Mouse (Mus musculus) lung, embryonic 15.5 days (tissue): ENCODE measurements around the gene Cstb. TPM values are rescaled to one million over a fixed set of nuclear protein-coding genes. Genes with fewer than 3 reads are reported as not detected.

Experiments
- ATAC-seq: fragments of 200-750 bp; cut with Nextera tagmentation; 2 replicates; pipeline ENCODE4 v1.8.0; 2017; ENCODE audit warnings: moderate number of reproducible peaks, borderline replicate concordance; ENCODE audit not compliant: low FRiP score, low TSS enrichment; ENCODE audit errors: extremely low read depth
- H3K27ac ChIP-seq: fragments of 300-500 bp; sonication (generic); 2 replicates; pipeline ENCODE4 v1.5.1; 2015; ENCODE audit warnings: moderate library complexity, mild to moderate bottlenecking, inconsistent platforms
- H3K27me3 ChIP-seq: fragments of 300-500 bp; sonication (generic); 2 replicates; pipeline ENCODE4 v1.6.1; 2015; ENCODE audit warnings: inconsistent platforms
- H3K36me3 ChIP-seq: fragments of 300-500 bp; sonication (generic); 2 replicates; pipeline ENCODE4 v1.6.1; 2015; ENCODE audit warnings: inconsistent platforms
- H3K4me1 ChIP-seq: fragments of 300-500 bp; sonication (generic); 2 replicates; pipeline ENCODE4 v1.6.1; 2015; ENCODE audit warnings: inconsistent platforms
- H3K4me2 ChIP-seq: fragments of 300-500 bp; sonication (generic); 2 replicates; pipeline ENCODE4 v1.6.1; 2015; ENCODE audit warnings: inconsistent platforms, mild to moderate bottlenecking, moderate library complexity
- H3K4me3 ChIP-seq: fragments of 300-500 bp; sonication (generic); 2 replicates; pipeline ENCODE4 v1.5.1; 2015; ENCODE audit warnings: mild to moderate bottlenecking, inconsistent platforms
- H3K9ac ChIP-seq: fragments of 300-500 bp; sonication (generic); 2 replicates; pipeline ENCODE4 v1.6.1; 2015; ENCODE audit warnings: inconsistent platforms
- H3K9me3 ChIP-seq: fragments of 300-500 bp; sonication (generic); 2 replicates; pipeline ENCODE4 v1.6.1; 2016; ENCODE audit warnings: inconsistent platforms
- WGBS: fragments of 180-500 bp; shearing (Covaris S2); methylation state at CpG from one replicate; pipeline ENCODE4 v1.1.7; 2015; 5-methylcytosine and 5-hydroxymethylcytosine counted together
- polyA plus RNA-seq: library from polyadenylated mRNA; unstranded; fragments of >200 nt; fragmentation: Nextera tagmentation; extraction: Ambion mirVana; gene quantifications from 2 replicates; pipeline ENCODE4 v1.2.1, GENCODE M21; 2015

Cstb gene
- polyA plus RNA-seq, 1 experiment from 2014 or later, result 219 TPM

GRCm38 (mm10) chr10:78446195-78446594 lies 20.7 kb downstream of the Cstb start:
- no peak for ATAC-seq
- H3K9me3 ChIP-seq, result no peaks in the 10 kb centered on the region
- no peaks in the 10 kb centered on the region for H3K27me3 ChIP-seq
- 87% methylated on average over 3 of the region's 3 CpGs for WGBS
- H3K4me3 ChIP-seq, result no peak overlapping the region
- H3K4me2 ChIP-seq, result no peak overlapping the region
- no peak overlapping the region for H3K27ac ChIP-seq
- H3K4me1 ChIP-seq, result no peaks in the 10 kb centered on the region
- H3K36me3 ChIP-seq, result peaks cover 5% of the 10 kb centered on the region; the same call in 1 of the 2 replicates
- H3K9ac ChIP-seq, result no peak overlapping the region

- Histone ChIP-seq H3K4me1 (no peaks in the 10 kb centered on the region), H3K4me2 (no peak overlapping the region), H3K4me3 (no peak overlapping the region), H3K9ac (no peak overlapping the region), H3K9me3 (no peaks in the 10 kb centered on the region), H3K27ac (no peak overlapping the region), H3K36me3 (peaks cover 5% of the 10 kb centered on the region; the same call in 1 of the 2 replicates), H3K27me3 (no peaks in the 10 kb centered on the region)
- 86% methylated on average over 3 of the region's 3 CpGs for WGBS
- no peak for ATAC-seq
Observed at GRCm38 (mm10) chr10:78447396-78447795, 21.9 kb downstream of the Cstb start.

DNA sequence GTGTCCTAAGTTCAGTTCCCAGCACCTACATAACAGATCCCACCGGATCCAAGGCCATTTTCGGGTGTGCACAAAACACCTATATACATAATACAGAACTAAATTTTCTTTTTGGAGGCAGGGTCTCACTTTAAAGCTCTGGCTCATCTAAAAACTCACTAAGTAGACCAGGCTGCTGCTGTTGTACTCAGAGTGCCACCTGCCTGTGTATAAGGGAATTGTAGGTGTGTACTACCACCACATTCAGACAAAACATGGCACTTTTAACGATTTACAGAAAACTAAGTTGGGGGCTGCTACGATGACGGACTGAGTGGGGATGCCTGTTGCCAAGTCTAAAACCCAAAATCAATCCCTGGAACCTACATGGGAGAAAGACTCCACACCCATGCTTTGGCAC lies 25.3 kb downstream of the Cstb start:
- H3K36me3 ChIP-seq, result peaks cover 5% of the 10 kb centered on the region; the same call in 1 of the 2 replicates
- H3K27me3 ChIP-seq, result no peaks in the 10 kb centered on the region
- no peak overlapping the region for H3K27ac ChIP-seq
- H3K4me3 ChIP-seq, result no peak overlapping the region
- no peaks in the 10 kb centered on the region for H3K4me1 ChIP-seq
- 92% methylated on average over 5 of the region's 5 CpGs for WGBS
- H3K4me2 ChIP-seq, result no peak overlapping the region
- no peaks in the 10 kb centered on the region for H3K9me3 ChIP-seq
- ATAC-seq, result no peak
- H3K9ac ChIP-seq, result no peak overlapping the region

GRCm38 (mm10) chr10:78452641-78453040 lies 27.2 kb downstream of the Cstb start:
- H3K9me3 ChIP-seq, result no peaks in the 10 kb centered on the region
- no peak overlapping the region for H3K4me3 ChIP-seq
- 57% methylated on average over 4 of the region's 4 CpGs for WGBS
- H3K4me2 ChIP-seq, result no peak overlapping the region
- no peak overlapping the region for H3K9ac ChIP-seq
- peaks cover 5% of the 10 kb centered on the region; the same call in 1 of the 2 replicates for H3K36me3 ChIP-seq
- H3K4me1 ChIP-seq, result 0 out of 2 replicates have a peak, but pooled peaks cover 2% of the 10 kb centered on the region
- no peak overlapping the region for H3K27ac ChIP-seq
- no peak for ATAC-seq
- H3K27me3 ChIP-seq, result no peaks in the 10 kb centered on the region

- H3K27ac ChIP-seq, result no peak overlapping the region
- no peak overlapping the region for H3K4me2 ChIP-seq
- H3K9me3 ChIP-seq, result no peaks in the 10 kb centered on the region
- no peak for ATAC-seq
- no peak overlapping the region for H3K4me3 ChIP-seq
- WGBS, result 70% methylated on average over 13 of the region's 13 CpGs
- no peaks in the 10 kb centered on the region for H3K27me3 ChIP-seq
- no peak overlapping the region for H3K9ac ChIP-seq
- H3K36me3 ChIP-seq, result no peaks in the 10 kb centered on the region
- peaks cover 22% of the 10 kb centered on the region for H3K4me1 ChIP-seq
Observed at GRCm38 (mm10) chr10:78456696-78457095, 31.2 kb downstream of the Cstb start.

GRCm38 (mm10) chr10:78457495-78458347 lies 32.3 kb downstream of the Cstb start:
- no peak overlapping the region for H3K4me3 ChIP-seq
- no peak overlapping the region for H3K9ac ChIP-seq
- no peaks in the 10 kb centered on the region for H3K36me3 ChIP-seq
- ATAC-seq, result peak; percentile 25
- H3K27me3 ChIP-seq, result no peaks in the 10 kb centered on the region
- no peaks in the 10 kb centered on the region for H3K9me3 ChIP-seq
- WGBS, result 20% methylated on average over 10 of the region's 10 CpGs
- peaks cover 22% of the 10 kb centered on the region for H3K4me1 ChIP-seq
- no peak overlapping the region for H3K27ac ChIP-seq
- peak overlapping the region; percentile 39 for H3K4me2 ChIP-seq

DNA sequence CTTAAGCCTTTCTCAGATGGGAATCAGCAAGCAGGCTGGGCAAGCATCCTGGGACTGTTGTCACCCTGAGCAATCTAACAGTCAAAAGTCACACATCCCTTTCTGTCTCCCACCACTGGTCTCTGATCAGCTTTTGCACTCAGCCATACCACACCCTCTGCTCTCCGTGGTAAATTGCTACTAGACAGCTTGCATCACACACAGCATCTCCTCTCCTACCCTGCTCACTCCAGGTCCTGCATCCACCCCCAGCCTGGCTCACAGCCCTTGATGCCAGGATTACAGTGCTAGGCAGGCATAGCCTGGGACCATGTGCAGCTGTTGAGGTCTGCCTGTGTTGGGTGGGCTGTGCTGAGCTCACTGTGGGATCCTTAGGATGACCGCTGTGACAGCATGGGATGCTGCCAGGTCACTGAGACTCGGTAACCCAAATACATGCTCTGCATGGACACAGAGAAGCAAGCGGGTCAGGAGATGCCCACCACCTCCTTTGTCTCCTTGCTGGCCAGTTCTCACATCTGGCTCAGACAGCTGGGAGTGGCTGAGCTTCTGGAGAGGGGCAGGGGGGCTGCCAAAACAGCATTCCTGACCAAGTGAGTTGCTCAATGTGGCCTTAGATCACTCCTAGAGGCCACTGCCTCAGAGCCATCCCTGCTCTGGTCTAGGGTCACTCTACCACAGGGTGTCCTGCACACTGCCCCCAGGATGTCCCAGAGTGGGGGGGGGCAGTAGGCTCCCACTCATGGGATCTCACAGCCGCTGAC lies 33.1 kb downstream of the Cstb start:
- Histone ChIP-seq H3K4me3 (no peak overlapping the region), H3K9ac (no peak overlapping the region)

GRCm38 (mm10) chr10:78460463-78460862 lies 35.0 kb downstream of the Cstb start:
- no peaks in the 10 kb centered on the region for H3K27me3 ChIP-seq
- no peak overlapping the region for H3K4me2 ChIP-seq
- no peak for ATAC-seq
- no peaks in the 10 kb centered on the region for H3K9me3 ChIP-seq
- no peaks in the 10 kb centered on the region for H3K36me3 ChIP-seq
- 13% methylated on average over 5 of the region's 5 CpGs for WGBS
- no peak overlapping the region for H3K9ac ChIP-seq
- no peak overlapping the region for H3K27ac ChIP-seq
- peaks cover 30% of the 10 kb centered on the region for H3K4me1 ChIP-seq
- no peak overlapping the region for H3K4me3 ChIP-seq

More for the DNA sequence above, 33.1 kb downstream of the Cstb start:
- WGBS, result 40% methylated on average over 5 of the region's 5 CpGs
- H3K27ac ChIP-seq, result no peak overlapping the region
- H3K27me3 ChIP-seq, result no peaks in the 10 kb centered on the region
- peaks cover 23% of the 10 kb centered on the region for H3K4me1 ChIP-seq
- no peaks in the 10 kb centered on the region for H3K36me3 ChIP-seq
- peak; percentile 37; the same call in 1 of the 2 replicates for ATAC-seq
- no peaks in the 10 kb centered on the region for H3K9me3 ChIP-seq
- no peak overlapping the region for H3K4me2 ChIP-seq

DNA sequence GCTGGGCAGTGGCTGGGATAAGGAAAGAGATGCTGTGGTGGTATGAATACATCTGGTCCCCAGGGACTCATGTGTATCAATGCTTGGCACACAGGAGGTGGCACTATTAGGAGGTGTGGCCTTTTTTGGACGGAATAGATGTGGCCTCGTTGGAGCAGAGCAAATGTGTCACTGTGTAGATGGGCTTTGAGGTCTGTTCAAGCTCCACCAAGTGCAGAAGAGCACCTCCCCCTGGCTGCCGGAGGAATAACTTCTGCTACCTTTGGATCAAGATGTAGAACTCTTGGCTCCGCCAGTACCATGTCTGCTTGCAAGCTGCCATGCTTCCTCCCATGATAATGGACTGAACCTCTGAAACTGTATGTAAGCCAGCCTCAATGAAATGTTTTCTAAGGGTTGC lies 36.3 kb downstream of the Cstb start:
- Histone ChIP-seq H3K4me1 (peaks cover 28% of the 10 kb centered on the region), H3K9me3 (no peaks in the 10 kb centered on the region), H3K36me3 (no peaks in the 10 kb centered on the region), H3K27ac (no peak overlapping the region), H3K9ac (no peak overlapping the region), H3K4me2 (no peak overlapping the region), H3K4me3 (no peak overlapping the region), H3K27me3 (no peaks in the 10 kb centered on the region)
- 73% methylated on average over 4 of the region's 4 CpGs for WGBS
- ATAC-seq, result no peak

- H3K27me3 ChIP-seq, result no peaks in the 10 kb centered on the region
- no peak overlapping the region for H3K27ac ChIP-seq
- WGBS, result 71% methylated on average over 8 of the region's 8 CpGs
- H3K9ac ChIP-seq, result no peak overlapping the region
- no peaks in the 10 kb centered on the region for H3K36me3 ChIP-seq
- H3K4me2 ChIP-seq, result peak overlapping the region; percentile 98
- H3K4me3 ChIP-seq, result no peak overlapping the region; the same call in 1 of the 2 replicates
- H3K9me3 ChIP-seq, result no peaks in the 10 kb centered on the region
- H3K4me1 ChIP-seq, result peaks cover 24% of the 10 kb centered on the region
- ATAC-seq, result no peak
Observed at GRCm38 (mm10) chr10:78462945-78463768, 37.7 kb downstream of the Cstb start.

DNA sequence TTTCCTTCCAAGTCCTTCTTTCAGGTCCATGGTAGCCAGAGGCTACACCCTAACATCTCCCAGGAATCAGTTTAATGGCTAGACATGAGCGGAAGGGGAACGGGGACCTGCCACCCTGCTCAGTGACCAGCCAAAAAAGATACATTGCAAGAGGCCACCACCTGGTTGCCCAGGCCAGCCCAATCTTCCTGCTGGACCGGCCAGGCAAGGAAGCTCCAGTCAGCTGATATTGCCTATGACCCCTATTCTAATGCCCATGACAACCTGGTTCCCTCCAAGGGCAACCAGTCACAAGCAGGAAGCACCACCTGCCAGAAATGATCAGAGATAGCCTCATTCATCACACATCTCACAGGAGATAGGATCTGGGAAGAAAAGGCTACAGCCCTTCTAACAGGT lies 38.3 kb downstream of the Cstb start:
- 77% methylated on average over 3 of the region's 3 CpGs for WGBS
- H3K4me3 ChIP-seq, result peak overlapping the region; percentile 54
- peak overlapping the region; percentile 42 for H3K9ac ChIP-seq
- no peaks in the 10 kb centered on the region for H3K27me3 ChIP-seq
- no peaks in the 10 kb centered on the region for H3K36me3 ChIP-seq
- H3K4me2 ChIP-seq, result peak overlapping the region; percentile 98
- no peak overlapping the region for H3K27ac ChIP-seq
- no peak for ATAC-seq
- H3K4me1 ChIP-seq, result peaks cover 19% of the 10 kb centered on the region
- H3K9me3 ChIP-seq, result no peaks in the 10 kb centered on the region
